12 mouse cellular contexts compared by ENCODE assay signal in the genomic region with DNA sequence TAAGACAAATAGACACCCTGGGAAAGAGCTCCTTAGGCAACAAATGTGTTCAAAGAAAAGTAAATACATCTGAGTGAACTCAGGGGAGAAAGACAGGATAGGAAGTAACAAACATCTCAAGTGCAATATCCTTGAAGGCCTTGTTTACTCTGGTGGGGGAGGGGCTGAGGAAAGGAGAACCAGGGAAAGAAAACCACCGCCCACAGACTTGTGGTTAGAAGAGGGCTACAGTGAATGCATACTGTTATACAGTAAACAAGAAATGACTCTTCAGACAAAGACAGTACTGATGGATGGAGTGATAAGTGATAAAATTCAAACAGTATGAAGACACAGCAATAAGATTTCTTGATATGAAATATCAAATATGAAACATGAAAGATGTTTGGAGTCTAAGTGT.
DNase-seq lines count a peak whose midpoint lies in the region; ATAC-seq and TF ChIP-seq lines count a peak whose summit lies in the region.
"Had no signal": no experiment of that assay in that cellular context is flagged by ENCODE, and none has a peak within 500 bp of the region (broad histone marks: within the 10 kb centered on the region; RNA-seq: fewer than 3 reads in every experiment).

No protein-coding gene starts in this region.

- no peaks in the 10 kb centered on the region for H3K9me3 ChIP-seq in G1E (replicated peaks)
- H3K9me3 ChIP-seq in liver, embryonic 14.5 days (ENCODE audit: control insufficient read depth, low read length) = no peaks in the 10 kb centered on the region
- H3K9me3 ChIP-seq in hindbrain, embryonic 12.5 days (replicated peaks) = no peaks in the 10 kb centered on the region
- H3K9me3 ChIP-seq: hindbrain, embryonic 10.5 days had no signal

- H3K36me3 ChIP-seq in kidney, adult 2 months (ENCODE audit: control insufficient read depth, insufficient read depth, low read length) = no peaks in the 10 kb centered on the region
- peaks cover 43% of the 10 kb centered on the region for H3K36me3 ChIP-seq in G1E (replicated peaks)
- no peaks in the 10 kb centered on the region for H3K36me3 ChIP-seq in liver, embryonic 14.5 days (replicated peaks; ENCODE audit: control insufficient read depth, insufficient read depth, low read depth)
- 0 out of 2 replicates have a peak, but pooled peaks cover 2% of the 10 kb centered on the region for H3K36me3 ChIP-seq in splenic B cell, adult 2 months (ENCODE audit: control insufficient read depth, insufficient read depth, low read length, poor library complexity, severe bottlenecking)
- no peaks in the 10 kb centered on the region for H3K36me3 ChIP-seq in hindbrain, embryonic 12.5 days
- H3K36me3 ChIP-seq: hindbrain, embryonic 10.5 days had no signal

- no peak overlapping the region for H3K9ac ChIP-seq in liver, embryonic 14.5 days (replicated peaks)
- H3K9ac ChIP-seq in hindbrain, embryonic 12.5 days = no peak overlapping the region

- no peak for TF ChIP-seq CTCF in kidney, adult 2 months (conservative IDR thresholded peaks at IDR 0.05; ENCODE audit: insufficient read depth, insufficient read length, low read depth, low read length)
- no peak for TF ChIP-seq CTCF in G1E (IDR thresholded peaks at IDR 0.05; ENCODE audit: low read depth, low read length)
- no peak for TF ChIP-seq CTCF in liver, embryonic 14.5 days (IDR thresholded peaks at IDR 0.05; ENCODE audit: low read depth)

- no peaks in the 10 kb centered on the region for H3K27me3 ChIP-seq in kidney, adult 2 months (replicated peaks; ENCODE audit: control insufficient read depth, insufficient read depth, low read length)
- no peaks in the 10 kb centered on the region for H3K27me3 ChIP-seq in G1E (ENCODE audit: insufficient read depth, low read length)
- no peaks in the 10 kb centered on the region for H3K27me3 ChIP-seq in liver, embryonic 14.5 days (ENCODE audit: control insufficient read depth, insufficient read depth, low read length)
- no peaks in the 10 kb centered on the region for H3K27me3 ChIP-seq in splenic B cell, adult 2 months (ENCODE audit: control insufficient read depth, insufficient read depth, low read length, poor library complexity, severe bottlenecking)
- H3K27me3 ChIP-seq in hindbrain, embryonic 12.5 days = no peaks in the 10 kb centered on the region

- WGBS in kidney, adult 2 months = 75% methylated on average over 1 of the region's 1 CpGs
- 6% methylated on average over 1 of the region's 1 CpGs for WGBS in liver, embryonic 14.5 days (ENCODE audit: insufficient replicate concordance)
- 79% methylated on average over 1 of the region's 1 CpGs for WGBS in hindbrain, embryonic 12.5 days

- no peaks in the 10 kb centered on the region for H3K4me1 ChIP-seq in kidney, adult 2 months (ENCODE audit: control insufficient read depth, insufficient read depth, low read length)
- peaks cover 43% of the 10 kb centered on the region for H3K4me1 ChIP-seq in G1E (ENCODE audit: insufficient read depth, low read depth, low read length)
- peaks cover 18 to 20% of the 10 kb centered on the region in 2 experiments for H3K4me1 ChIP-seq in liver, embryonic 14.5 days (replicated peaks; ENCODE audit: control insufficient read depth in 2 of 2, insufficient read depth in 2 of 2, low read length in 1 of 2)
- peaks cover 6% of the 10 kb centered on the region; the same call in 1 of the 2 replicates for H3K4me1 ChIP-seq in hindbrain, embryonic 12.5 days

- no peak overlapping the region for H3K4me2 ChIP-seq in liver, embryonic 14.5 days (ENCODE audit: low read depth)
- no peak overlapping the region for H3K4me2 ChIP-seq in hindbrain, embryonic 12.5 days (replicated peaks)

- H3K4me3 ChIP-seq in kidney, adult 2 months (ENCODE audit: insufficient read depth, low read depth, low read length) = no peak overlapping the region
- H3K4me3 ChIP-seq in G1E (ENCODE audit: low read depth, low read length) = no peak overlapping the region
- no peak overlapping the region for H3K4me3 ChIP-seq in liver, embryonic 14.5 days (ENCODE audit: insufficient read depth in 1 of 2, low read depth in 2 of 2, low read length in 2 of 2)
- no peak overlapping the region for H3K4me3 ChIP-seq in hindbrain, embryonic 12.5 days
- H3K4me3 ChIP-seq: hindbrain, embryonic 10.5 days had no signal

- no peak overlapping the region for H3K27ac ChIP-seq in kidney, adult 2 months (ENCODE audit: insufficient read depth, low read depth, low read length)
- H3K27ac ChIP-seq in liver, embryonic 14.5 days = no peak overlapping the region
- no peak overlapping the region for H3K27ac ChIP-seq in hindbrain, embryonic 12.5 days
- H3K27ac ChIP-seq: hindbrain, embryonic 10.5 days; macrophage had no signal

- ATAC-seq in G1E (ENCODE audit: extremely low read depth, insufficient number of reproducible peaks, low FRiP score, poor library complexity, severe bottlenecking) = peak; percentile 77
- no peak for ATAC-seq in liver, embryonic 14.5 days (ENCODE audit: insufficient read depth)
- ATAC-seq in hindbrain, embryonic 12.5 days (ENCODE audit: low FRiP score) = no peak

- TF ChIP-seq POLR2A in kidney, adult 2 months (IDR thresholded peaks at IDR 0.05; ENCODE audit: low read depth, low read length) = no peak

- DNase-seq in kidney, postnatal 10 days = peak; percentile 12
- DNase-seq in kidney, adult 2 months = no peak
- DNase-seq in G1E (ENCODE audit: low spot score) = peak; percentile 57
- DNase-seq in liver, embryonic 14.5 days (ENCODE audit: low read depth in 3 of 3, low spot score in 3 of 3) = peak in 2 of 3 experiments; percentile 14 to 16
- DNase-seq in splenic B cell, adult 2 months (ENCODE audit: low read depth, low spot score) = peak; percentile 8
- no peak for DNase-seq in frontal cortex, postnatal 25 days (ENCODE audit: low spot score in 2 of 2)
- DNase-seq in urinary bladder, postnatal 36 days (ENCODE audit: low spot score in 2 of 2) = no peak
- DNase-seq: kidney, postnatal 25 days; right cerebral cortex, postnatal 25 days had no signal

- no peak for TF ChIP-seq EP300 in liver, embryonic 14.5 days (IDR thresholded peaks at IDR 0.05; ENCODE audit: low read depth)

Comparison
In these comparisons a context has a peak if more than half of its experiments do, and no peak if none do; other contexts are left out.
1. DNase-seq: peak in kidney, postnatal 10 days (single experiment), G1E (single experiment), liver, embryonic 14.5 days (2 of 3) and splenic B cell, adult 2 months (single experiment); none in kidney, adult 2 months (single experiment), frontal cortex, postnatal 25 days (0 of 2) and urinary bladder, postnatal 36 days (0 of 2).